Mouse (Mus musculus) mouse embryonic stem cell (cell line): Measurements from ENCODE around the gene Mgat2.

Source experiments
- in situ Hi-C, 2 experiments: fragments of 300-500 bp; cut with MboI; formaldehyde crosslinking; loops; 1 replicate in 1 of 2; 3 replicates in 1 of 2; pipeline ENCODE4 v1.14.3; 2019 to 2020; ENCODE audit warnings: low sequenced_read_pairs in 2 of 2, low pct_unique_long_range_greater_than_20kb in 1 of 2, mixed read lengths in 1 of 2; ENCODE audit not compliant: unreplicated experiment in 1 of 2

The Mgat2 gene

DNA sequence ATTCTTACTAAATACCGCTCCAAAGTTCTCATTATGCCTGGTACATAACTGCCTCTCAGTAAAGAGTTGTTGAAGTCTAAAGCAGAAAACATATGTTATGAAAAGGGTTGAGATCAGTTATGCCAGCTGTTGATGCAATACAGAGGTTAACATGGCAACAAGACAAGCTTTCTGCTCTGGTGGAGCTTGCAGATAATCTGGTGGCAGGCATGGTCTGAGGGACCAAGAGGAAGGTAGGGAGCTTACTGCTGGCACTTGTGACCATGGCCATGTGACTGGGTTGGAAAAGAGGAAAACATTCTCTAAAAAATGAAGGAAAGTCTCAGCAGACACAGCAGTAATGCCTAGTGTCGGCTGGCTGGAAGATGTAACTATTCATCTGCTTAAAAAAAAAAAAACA lies 12.7 kb upstream of the Mgat2 start:
- in situ Hi-C loops, result no loop called here

DNA sequence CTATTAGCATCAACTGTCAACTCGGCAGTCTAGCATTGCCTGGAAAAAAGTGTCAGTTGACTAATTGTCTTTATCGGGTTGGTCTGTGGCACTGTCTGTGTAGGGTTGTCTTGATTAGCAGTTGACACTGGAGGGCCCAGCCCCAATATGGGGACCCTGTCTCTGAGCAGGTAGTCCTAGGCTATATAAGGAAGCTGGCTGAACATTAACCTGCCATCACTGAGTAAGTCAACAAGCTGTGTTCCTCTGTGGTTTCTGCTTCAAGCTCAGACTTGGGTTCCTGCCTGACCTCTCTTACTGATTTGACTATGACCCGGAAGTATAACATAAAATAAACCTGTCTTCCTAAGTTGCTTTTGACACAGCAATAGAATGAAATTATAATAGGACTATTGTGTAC lies 8.0 kb upstream of the Mgat2 start:
- in situ Hi-C loops, result no loop called here

DNA sequence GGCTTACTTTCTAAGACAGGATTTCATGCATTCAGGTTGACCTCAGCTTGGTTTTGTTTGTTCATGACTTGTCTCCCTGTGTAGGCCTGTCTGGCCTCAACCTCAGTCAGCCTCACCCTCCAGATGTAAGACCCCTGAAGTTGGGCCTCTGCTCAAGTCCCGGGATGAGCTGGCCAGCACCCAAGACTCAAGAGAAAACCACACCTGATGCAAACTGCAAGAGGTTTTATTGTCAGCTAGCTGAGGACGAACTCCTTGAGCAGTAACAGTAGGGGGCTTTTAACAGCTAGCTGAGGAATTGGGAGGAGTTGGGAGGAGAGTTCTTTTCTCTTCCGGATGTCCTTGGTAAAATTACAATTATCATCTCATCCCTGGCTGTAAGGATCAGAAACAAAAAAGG lies 6.4 kb upstream of the Mgat2 start:
- in situ Hi-C loops, result no loop called here

DNA sequence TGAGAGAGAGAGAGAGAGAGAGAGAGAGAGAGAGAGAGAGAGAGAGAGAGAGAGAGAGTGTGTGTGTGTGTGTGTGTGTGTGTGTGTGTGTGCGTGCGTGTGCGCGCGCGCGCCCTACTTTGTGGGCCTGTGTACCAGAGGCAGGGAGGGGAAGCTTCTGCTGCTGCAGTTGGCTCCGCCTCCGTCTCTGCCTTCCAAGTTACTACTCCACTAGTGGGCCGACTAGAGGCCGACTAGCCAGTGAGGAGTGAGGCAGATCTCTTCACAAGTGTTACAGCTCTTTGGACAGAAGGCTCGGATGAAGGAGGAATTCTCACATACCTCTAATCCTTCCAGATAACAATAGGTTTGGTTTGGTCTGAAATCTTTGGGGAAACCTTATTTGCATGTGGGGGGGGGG lies 4.6 kb upstream of the Mgat2 start:
- in situ Hi-C loops, result no loop called here

DNA sequence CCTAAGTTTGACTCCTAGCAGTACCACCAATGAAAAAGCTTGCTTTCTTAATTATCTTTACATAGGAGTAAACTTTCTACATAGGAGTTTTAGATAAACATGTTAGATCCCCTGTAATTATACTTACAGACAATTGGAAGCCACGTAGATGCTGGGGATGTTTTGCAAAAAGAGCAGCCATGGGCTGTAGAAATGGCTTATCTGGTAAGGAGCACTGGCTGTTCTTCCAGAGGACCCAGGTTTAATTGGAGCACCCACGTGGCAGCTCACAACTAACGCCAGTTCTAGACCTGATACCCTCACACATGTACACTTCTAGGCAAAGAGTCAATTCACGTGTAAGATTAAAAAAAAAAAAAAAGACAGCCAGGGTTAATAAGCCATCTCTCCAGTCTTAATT lies 2.2 kb upstream of the Mgat2 start:
- in situ Hi-C loops, result no loop called here

DNA sequence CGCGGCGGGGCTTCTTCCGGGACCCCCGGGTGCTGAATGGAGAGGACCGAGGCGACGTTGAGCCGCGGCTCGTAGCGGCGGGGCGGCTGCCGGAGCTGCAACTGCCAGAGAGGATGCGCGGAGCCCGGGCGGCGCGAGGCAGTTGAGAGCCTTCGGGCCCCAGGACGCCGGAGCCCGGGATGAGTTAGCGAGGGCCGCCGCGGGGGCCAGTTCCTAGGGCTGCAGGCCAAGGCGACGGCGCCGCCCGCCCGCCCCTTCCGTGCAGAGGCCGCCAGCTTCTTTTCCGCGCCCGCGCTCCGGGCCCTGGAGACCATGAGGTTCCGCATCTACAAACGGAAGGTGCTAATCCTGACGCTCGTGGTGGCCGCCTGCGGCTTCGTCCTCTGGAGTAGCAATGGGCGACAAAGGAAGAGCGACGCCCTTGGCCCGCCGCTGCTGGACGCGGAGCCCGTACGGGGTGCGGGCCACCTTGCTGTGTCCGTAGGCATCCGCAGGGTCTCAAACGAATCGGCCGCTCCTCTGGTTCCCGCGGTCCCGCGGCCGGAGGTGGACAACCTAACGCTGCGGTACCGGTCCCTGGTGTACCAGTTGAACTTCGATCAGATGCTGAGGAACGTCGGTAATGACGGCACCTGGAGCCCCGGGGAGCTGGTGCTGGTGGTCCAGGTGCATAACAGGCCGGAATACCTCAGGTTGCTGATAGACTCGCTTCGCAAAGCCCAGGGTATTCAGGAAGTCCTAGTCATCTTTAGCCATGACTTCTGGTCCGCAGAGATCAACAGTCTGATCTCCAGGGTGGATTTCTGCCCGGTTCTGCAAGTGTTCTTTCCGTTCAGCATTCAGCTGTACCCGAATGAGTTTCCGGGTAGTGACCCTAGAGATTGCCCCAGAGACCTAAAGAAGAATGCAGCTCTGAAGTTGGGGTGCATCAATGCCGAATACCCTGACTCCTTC lies 662 bp downstream of the Mgat2 start:
- in situ Hi-C loops, result no loop called here

DNA sequence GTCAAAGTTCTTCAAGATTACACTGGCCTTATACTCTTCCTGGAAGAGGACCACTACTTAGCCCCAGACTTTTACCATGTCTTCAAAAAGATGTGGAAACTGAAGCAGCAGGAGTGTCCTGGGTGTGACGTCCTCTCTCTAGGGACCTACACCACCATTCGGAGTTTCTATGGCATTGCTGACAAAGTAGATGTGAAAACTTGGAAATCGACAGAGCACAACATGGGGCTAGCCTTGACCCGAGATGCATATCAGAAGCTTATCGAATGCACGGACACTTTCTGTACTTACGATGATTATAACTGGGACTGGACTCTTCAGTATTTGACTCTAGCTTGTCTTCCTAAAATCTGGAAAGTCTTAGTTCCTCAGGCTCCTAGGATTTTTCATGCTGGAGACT lies 1.4 kb downstream of the Mgat2 start:
- in situ Hi-C loops, result no loop called here

DNA sequence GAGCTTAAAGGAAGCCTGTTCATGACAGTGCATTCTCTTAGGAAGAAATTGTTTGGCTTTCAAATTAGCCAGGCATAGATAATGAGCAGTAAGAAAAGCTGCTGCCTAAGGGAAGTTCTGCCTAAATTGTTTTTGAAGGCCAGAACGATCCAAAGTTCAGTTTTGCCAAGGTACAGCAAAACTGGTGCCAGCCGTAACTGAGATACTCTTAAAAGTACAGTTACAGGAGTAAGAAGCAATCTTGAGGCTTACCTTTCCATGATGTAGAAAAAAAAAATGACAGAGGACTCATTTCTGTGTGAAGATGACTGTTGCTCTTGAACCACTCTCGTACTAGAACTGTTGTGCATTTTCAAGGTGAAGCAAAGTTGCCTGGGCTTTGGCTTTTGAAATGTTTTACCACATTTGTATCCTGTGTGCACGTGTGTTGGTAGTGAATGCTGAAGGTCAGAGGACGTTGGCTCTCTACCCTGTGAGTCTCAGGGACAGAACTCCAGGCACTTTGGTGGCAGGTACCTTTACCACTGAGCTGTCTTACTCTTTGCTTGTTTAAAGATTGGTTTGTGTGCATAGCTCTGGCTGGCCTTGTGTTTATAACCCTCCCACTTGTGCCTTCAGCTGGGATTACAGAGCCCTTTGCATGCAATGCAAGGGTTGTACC lies 3.0 kb downstream of the Mgat2 start:
- in situ Hi-C loops, result no loop called here

DNA sequence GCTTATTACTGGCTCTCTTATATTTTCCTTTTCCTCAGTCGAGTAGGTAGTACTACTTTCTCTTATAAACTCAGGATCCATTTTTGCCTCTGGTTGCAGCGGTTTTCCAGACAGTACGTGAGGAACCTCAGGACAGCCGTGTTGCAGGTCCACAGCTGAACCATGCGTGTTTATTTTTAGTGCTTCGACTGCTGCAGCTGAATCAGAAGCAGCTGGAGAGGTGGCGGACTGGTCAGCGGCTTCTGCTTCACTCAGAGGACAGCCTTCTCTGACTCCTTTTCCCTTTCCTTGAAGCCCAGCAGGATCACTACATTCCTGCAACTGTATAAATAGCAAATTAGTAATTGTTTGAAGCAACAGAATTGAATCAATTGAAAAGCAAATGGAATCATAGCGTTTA lies 6.1 kb downstream of the Mgat2 start:
- in situ Hi-C loops, result no loop called here

DNA sequence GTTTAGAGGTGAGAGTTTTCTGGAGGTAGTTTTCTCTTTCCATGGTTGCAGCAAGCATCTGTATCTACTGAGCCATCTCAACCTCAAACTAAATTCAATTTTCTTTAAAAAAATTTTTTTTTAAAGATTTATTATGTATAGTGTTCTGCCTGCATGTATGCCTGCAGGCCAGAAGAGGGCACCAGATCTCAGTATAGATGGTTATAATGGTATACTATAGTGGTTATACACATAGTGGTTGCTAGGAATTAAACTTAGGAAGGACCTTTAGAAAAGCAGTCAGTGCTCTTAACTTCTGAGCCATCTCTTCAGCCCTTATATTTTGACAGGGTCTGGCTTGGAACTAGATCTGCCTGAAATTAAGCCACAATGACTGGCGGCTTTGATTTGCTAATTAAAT lies 6.6 kb downstream of the Mgat2 start:
- in situ Hi-C loops, result no loop called here

DNA sequence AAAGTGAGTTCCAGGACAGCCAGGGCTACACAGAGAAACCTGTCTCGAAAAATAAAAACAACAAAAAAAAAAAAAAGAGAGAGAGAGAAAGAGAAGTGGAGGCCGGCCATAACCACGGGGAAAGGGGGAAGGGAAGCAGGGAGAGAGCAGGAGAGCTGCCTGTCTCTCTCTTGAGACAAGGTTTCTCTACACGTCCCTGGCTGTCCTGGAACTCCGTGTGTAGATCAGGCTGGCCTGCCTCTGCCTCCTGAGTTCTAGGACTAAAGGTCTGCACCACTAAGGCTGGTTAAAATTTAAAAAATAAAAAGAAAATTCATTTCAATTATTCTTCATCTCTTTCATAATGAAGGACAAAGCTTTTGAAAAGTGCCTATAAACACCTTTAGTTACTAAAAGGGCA lies 7.4 kb downstream of the Mgat2 start:
- in situ Hi-C loops, result no loop called here

DNA sequence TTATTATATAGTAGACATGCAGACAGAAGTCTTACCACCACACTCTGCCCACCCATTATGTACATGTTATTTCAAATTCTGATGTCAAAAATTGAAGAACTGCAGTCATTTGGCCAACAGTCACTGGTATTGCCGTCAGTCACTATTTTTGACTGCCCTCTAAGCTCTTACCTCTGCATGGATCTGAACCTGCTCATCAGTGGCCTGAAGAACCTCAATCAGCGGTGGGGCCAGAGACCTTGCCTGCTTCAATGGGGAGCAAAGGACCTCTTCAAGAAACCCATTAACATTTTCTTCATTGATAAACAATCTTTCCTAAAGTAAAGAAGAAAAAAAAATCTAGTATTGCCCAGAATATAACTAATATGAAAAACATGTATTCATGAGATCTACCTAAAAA lies 8.7 kb downstream of the Mgat2 start:
- in situ Hi-C loops, result no loop called here

DNA sequence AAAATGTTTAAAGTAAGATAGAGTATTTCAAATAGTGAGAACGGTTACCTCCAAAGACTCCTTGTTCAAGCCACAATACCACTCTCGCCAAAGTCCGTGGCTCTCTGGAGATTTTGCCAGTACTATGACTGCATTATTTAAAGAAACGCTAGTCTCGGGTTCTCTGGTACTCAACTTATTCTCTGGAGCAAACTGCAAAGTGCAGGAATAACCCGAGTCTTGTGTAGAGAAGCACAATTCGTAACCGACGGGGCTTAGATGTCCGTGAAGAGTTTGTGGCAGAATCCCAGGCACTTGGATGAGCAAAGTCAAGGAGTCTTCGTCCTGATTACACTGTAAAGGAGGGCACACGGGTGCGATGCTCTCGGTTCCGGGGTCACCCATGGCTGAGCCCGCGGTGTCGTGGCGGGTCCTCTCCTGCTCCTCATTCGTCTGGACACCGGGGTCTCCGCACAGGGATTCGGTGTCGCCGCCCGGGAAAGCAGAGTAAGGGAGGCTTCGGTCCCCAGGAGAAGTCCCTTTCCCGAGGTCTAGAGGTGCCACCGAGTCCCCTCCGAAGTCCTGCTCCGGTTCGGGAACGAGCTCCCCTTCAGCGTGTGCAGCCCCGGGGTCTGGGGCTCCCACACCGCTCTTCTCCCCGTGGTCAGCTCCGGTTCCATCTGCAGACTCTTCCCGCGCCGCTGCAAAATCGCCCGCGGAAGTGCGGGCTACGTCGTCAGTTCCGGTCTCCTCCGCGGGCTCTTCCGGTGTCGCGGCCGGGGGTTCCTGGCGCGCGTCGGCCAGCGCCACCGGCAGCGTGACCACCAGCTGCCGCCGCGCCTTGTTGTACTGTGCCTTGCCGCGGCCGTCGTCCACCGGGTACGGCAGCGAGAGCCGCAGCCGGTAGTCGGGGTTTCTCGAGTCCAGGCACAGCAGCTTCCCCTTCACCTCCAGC lies 12.8 kb downstream of the Mgat2 start, which contains the start of gene Gm49383:
Gm49383 (minus strand) TSS at position 661 of the 934 bp plus-strand sequence.
- in situ Hi-C loops, result no loop called here

DNA sequence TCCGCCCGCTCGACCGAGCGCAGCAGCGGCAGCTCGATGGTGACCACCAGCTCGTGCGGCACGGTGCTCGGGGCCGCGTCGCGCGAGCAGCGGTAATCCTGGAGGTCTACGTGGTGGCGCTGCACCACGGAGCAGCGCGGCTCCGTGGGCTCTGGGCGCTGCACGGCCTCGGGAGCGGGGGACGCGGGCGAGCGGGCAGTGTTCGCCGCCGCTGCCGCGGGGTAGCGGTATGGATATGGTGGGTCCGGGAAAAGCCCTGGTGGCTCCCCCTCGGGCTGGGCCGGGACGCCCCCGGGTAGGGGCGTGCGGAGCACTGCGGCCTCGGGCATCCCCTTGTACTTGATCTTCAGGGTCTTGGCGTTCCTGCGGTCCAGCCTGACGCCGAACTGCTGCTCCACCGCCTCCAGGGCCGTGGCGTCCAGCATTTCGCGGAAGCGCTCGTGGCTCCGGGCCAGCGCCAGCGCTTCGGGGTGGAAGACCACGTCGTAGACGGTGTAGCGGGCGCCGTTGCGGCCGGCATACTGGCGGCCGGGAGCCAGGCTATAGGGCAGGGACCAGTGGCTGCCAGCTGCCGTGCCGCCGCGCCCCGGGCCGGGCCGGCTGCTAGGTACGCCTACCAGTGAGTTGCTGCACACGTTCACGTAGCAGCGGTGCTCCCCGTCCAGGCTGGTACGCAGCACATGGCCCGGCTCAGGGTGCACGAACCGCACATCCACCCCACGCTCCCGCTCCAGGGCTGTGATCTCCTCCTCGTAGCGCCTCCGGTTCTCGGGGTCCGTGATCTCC lies 13.6 kb downstream of the Mgat2 start:
- in situ Hi-C loops, result no loop called here

DNA sequence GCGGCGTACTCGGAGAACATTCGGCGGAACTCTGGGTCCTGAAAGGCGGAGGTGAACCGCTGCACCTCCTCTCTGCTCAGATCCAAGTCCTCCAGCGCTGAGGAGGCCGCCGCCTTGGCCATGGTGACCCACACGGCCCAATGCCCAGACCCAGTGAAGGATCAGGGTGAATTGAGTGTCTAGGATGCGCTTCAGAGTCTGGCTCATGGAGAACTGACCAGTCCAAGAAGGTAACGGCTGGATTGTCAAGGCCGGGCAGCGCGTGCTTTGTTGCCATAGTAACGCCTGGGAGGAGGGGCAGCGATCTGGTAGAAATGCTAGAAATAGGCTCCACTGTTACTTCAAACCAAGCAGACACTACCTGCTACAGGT lies 14.2 kb downstream of the Mgat2 start, which contains the start of gene Dnaaf2:
Dnaaf2 (minus strand) TSS at position 266 of the 372 bp plus-strand sequence.
- in situ Hi-C loops, result no loop called here

DNA sequence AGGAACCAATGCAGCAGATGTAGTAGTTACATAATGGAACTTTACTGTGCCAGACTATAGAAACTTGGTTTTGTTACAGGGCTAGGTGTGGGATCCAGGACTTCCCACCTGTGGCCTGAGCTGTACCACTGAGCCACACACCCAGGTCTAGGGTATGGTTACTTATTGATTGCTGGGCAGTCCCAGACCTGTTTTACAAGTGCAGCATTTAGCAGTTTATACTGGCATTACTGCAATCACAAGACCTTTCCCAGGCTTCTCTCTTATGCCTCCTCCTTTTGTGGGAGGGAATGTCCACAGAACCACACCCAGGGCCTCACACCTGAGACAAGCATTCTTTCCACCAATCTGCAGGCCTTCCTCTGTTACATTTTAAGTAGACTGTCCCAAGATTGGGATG lies 15.0 kb downstream of the Mgat2 start:
- in situ Hi-C loops, result no loop called here

DNA sequence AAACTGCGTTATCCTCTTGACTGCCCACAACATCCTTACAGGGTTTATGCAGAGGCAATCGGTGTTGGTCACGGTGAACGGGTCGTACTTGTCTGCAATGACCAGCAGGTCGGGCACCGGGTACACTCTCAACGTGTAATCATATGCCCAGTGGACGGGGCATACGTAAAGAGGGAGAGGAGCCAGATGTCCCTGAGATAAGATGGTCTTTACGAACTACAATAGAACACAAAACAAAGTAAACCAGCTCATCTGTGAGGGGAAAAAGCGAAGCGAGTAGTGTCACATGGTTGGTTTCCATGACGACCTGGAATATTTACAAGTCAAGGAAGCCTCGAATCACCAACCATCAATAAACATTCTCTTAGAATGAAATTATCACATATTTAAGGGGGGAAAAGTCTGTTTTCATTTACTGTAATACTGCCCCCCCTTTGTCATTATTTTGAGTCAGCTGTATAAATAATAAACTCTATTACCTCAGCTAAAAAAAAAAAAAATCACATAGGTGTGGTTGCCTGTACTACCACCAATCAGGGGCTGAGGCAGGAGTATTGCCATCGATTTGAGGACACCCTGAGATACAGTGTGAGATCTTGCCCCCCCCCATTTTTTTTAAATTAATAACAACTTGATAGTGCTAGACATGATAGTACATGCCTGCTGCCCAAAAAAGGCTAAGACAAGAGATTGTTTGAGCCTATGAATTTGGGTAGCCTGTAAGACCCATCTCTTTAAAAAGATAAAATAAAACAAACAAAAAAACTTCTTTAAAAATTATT lies 20.3 kb downstream of the Mgat2 start, which contains the start of gene Gm49384:
Gm49384 (minus strand) TSS at position 216 of the 782 bp plus-strand sequence.
- in situ Hi-C loops, result no loop called here
